Mouse (Mus musculus): ENCODE results near the gene Alox12b. TPM values are rescaled to one million over a fixed set of nuclear protein-coding genes. Genes with fewer than 3 reads are reported as not detected.

Gene Alox12b
- polyA plus RNA-seq, 1 experiment = not detected

GRCm38 (mm10) chr11:69199251-69199650, 42.5 kb downstream of the Alox12b start:
- Histone ChIP-seq H3K36me3 (ENCODE audit: control insufficient read depth, insufficient read depth, low read length, poor library complexity, severe bottlenecking) (no peaks in the 10 kb centered on the region), H3K9me3 (replicated peaks; ENCODE audit: control insufficient read depth, insufficient read depth, low read length, poor library complexity, severe bottlenecking) (no peaks in the 10 kb centered on the region), H3K4me1 (ENCODE audit: control insufficient read depth, insufficient read depth, low read length) (no peaks in the 10 kb centered on the region), H3K27me3 (ENCODE audit: control insufficient read depth, insufficient read depth, low read length, poor library complexity, severe bottlenecking) (no peaks in the 10 kb centered on the region), H3K4me3 (ENCODE audit: low read depth, low read length) (no peak overlapping the region), H3K27ac (ENCODE audit: insufficient read depth, low read length) (no peak overlapping the region), H3K9ac (ENCODE audit: low read depth, poor library complexity, severe bottlenecking) (no peak overlapping the region)
- no peak for TF ChIP-seq POLR2A (IDR thresholded peaks at IDR 0.05; ENCODE audit: insufficient read depth, low read length)
- TF ChIP-seq CTCF (IDR thresholded peaks at IDR 0.05; ENCODE audit: low read depth, low read length) = no peak
- no peak for TF ChIP-seq EP300 (IDR thresholded peaks at IDR 0.05; ENCODE audit: insufficient read depth, low read depth, low read length)

GRCm38 (mm10) chr11:69200231-69200630, 43.4 kb downstream of the Alox12b start:
- Histone ChIP-seq H3K27me3 (ENCODE audit: control insufficient read depth, insufficient read depth, low read length, poor library complexity, severe bottlenecking) (no peaks in the 10 kb centered on the region), H3K4me3 (ENCODE audit: low read depth, low read length) (no peak overlapping the region), H3K27ac (ENCODE audit: insufficient read depth, low read length) (no peak overlapping the region), H3K36me3 (ENCODE audit: control insufficient read depth, insufficient read depth, low read length, poor library complexity, severe bottlenecking) (no peaks in the 10 kb centered on the region), H3K9ac (ENCODE audit: low read depth, poor library complexity, severe bottlenecking) (no peak overlapping the region), H3K4me1 (ENCODE audit: control insufficient read depth, insufficient read depth, low read length) (no peaks in the 10 kb centered on the region), H3K9me3 (replicated peaks; ENCODE audit: control insufficient read depth, insufficient read depth, low read length, poor library complexity, severe bottlenecking) (no peaks in the 10 kb centered on the region)
- TF ChIP-seq POLR2A (IDR thresholded peaks at IDR 0.05; ENCODE audit: insufficient read depth, low read length) (no peak), CTCF (IDR thresholded peaks at IDR 0.05; ENCODE audit: low read depth, low read length) (no peak), EP300 (IDR thresholded peaks at IDR 0.05; ENCODE audit: insufficient read depth, low read depth, low read length) (no peak)

GRCm38 (mm10) chr11:69202469-69203230, 45.9 kb downstream of the Alox12b start:
- Histone ChIP-seq H3K4me3 (ENCODE audit: low read depth, low read length) (no peak overlapping the region), H3K27me3 (ENCODE audit: control insufficient read depth, insufficient read depth, low read length, poor library complexity, severe bottlenecking) (no peaks in the 10 kb centered on the region), H3K9me3 (replicated peaks; ENCODE audit: control insufficient read depth, insufficient read depth, low read length, poor library complexity, severe bottlenecking) (no peaks in the 10 kb centered on the region), H3K9ac (ENCODE audit: low read depth, poor library complexity, severe bottlenecking) (no peak overlapping the region), H3K27ac (ENCODE audit: insufficient read depth, low read length) (no peak overlapping the region), H3K4me1 (ENCODE audit: control insufficient read depth, insufficient read depth, low read length) (no peaks in the 10 kb centered on the region), H3K36me3 (ENCODE audit: control insufficient read depth, insufficient read depth, low read length, poor library complexity, severe bottlenecking) (no peaks in the 10 kb centered on the region)
- TF ChIP-seq EP300 (IDR thresholded peaks at IDR 0.05; ENCODE audit: insufficient read depth, low read depth, low read length) (no peak), CTCF (IDR thresholded peaks at IDR 0.05; ENCODE audit: low read depth, low read length) (no peak), POLR2A (IDR thresholded peaks at IDR 0.05; ENCODE audit: insufficient read depth, low read length) (no peak)

- Histone ChIP-seq H3K4me1 (ENCODE audit: control insufficient read depth, insufficient read depth, low read length) (no peaks in the 10 kb centered on the region), H3K9ac (ENCODE audit: low read depth, poor library complexity, severe bottlenecking) (no peak overlapping the region), H3K9me3 (replicated peaks; ENCODE audit: control insufficient read depth, insufficient read depth, low read length, poor library complexity, severe bottlenecking) (no peaks in the 10 kb centered on the region), H3K27me3 (ENCODE audit: control insufficient read depth, insufficient read depth, low read length, poor library complexity, severe bottlenecking) (no peaks in the 10 kb centered on the region), H3K27ac (ENCODE audit: insufficient read depth, low read length) (no peak overlapping the region), H3K36me3 (ENCODE audit: control insufficient read depth, insufficient read depth, low read length, poor library complexity, severe bottlenecking) (no peaks in the 10 kb centered on the region), H3K4me3 (ENCODE audit: low read depth, low read length) (no peak overlapping the region)
- TF ChIP-seq EP300 (IDR thresholded peaks at IDR 0.05; ENCODE audit: insufficient read depth, low read depth, low read length) = no peak
- no peak for TF ChIP-seq POLR2A (IDR thresholded peaks at IDR 0.05; ENCODE audit: insufficient read depth, low read length)
- TF ChIP-seq CTCF (IDR thresholded peaks at IDR 0.05; ENCODE audit: low read depth, low read length) = no peak
These were observed 54.6 kb downstream of the Alox12b start for GRCm38 (mm10) chr11:69211431-69211830.

- TF ChIP-seq POLR2A (IDR thresholded peaks at IDR 0.05; ENCODE audit: insufficient read depth, low read length) (no peak), EP300 (IDR thresholded peaks at IDR 0.05; ENCODE audit: insufficient read depth, low read depth, low read length) (no peak), CTCF (IDR thresholded peaks at IDR 0.05; ENCODE audit: low read depth, low read length) (no peak)
- Histone ChIP-seq H3K36me3 (ENCODE audit: control insufficient read depth, insufficient read depth, low read length, poor library complexity, severe bottlenecking) (no peaks in the 10 kb centered on the region), H3K4me1 (ENCODE audit: control insufficient read depth, insufficient read depth, low read length) (no peaks in the 10 kb centered on the region), H3K9ac (ENCODE audit: low read depth, poor library complexity, severe bottlenecking) (no peak overlapping the region), H3K27me3 (ENCODE audit: control insufficient read depth, insufficient read depth, low read length, poor library complexity, severe bottlenecking) (0 out of 2 replicates have a peak, but pooled peaks cover 1% of the 10 kb centered on the region), H3K27ac (ENCODE audit: insufficient read depth, low read length) (no peak overlapping the region), H3K4me3 (ENCODE audit: low read depth, low read length) (no peak overlapping the region), H3K9me3 (replicated peaks; ENCODE audit: control insufficient read depth, insufficient read depth, low read length, poor library complexity, severe bottlenecking) (no peaks in the 10 kb centered on the region)
These were observed 60.6 kb downstream of the Alox12b start for GRCm38 (mm10) chr11:69217411-69217810.

- Histone ChIP-seq H3K27me3 (ENCODE audit: control insufficient read depth, insufficient read depth, low read length, poor library complexity, severe bottlenecking) (0 out of 2 replicates have a peak, but pooled peaks cover 1% of the 10 kb centered on the region), H3K4me3 (ENCODE audit: low read depth, low read length) (no peak overlapping the region), H3K9ac (ENCODE audit: low read depth, poor library complexity, severe bottlenecking) (no peak overlapping the region), H3K4me1 (ENCODE audit: control insufficient read depth, insufficient read depth, low read length) (no peaks in the 10 kb centered on the region), H3K36me3 (ENCODE audit: control insufficient read depth, insufficient read depth, low read length, poor library complexity, severe bottlenecking) (no peaks in the 10 kb centered on the region), H3K27ac (ENCODE audit: insufficient read depth, low read length) (no peak overlapping the region), H3K9me3 (replicated peaks; ENCODE audit: control insufficient read depth, insufficient read depth, low read length, poor library complexity, severe bottlenecking) (no peaks in the 10 kb centered on the region)
- TF ChIP-seq POLR2A (IDR thresholded peaks at IDR 0.05; ENCODE audit: insufficient read depth, low read length) = no peak
- no peak for TF ChIP-seq EP300 (IDR thresholded peaks at IDR 0.05; ENCODE audit: insufficient read depth, low read depth, low read length)
- no peak for TF ChIP-seq CTCF (IDR thresholded peaks at IDR 0.05; ENCODE audit: low read depth, low read length)
These were observed 61.9 kb downstream of the Alox12b start for GRCm38 (mm10) chr11:69218661-69219060.

Other genes with a start within 250 kb of the Alox12b start
- gene Odf4, start 229.9 kb upstream of the Alox12b start, polyA plus RNA-seq (2011; ENCODE audit: insufficient read depth, insufficient read length, low read depth, missing spikeins) = not detected in 2 replicates
- 2.6 and 3.7 TPM in 2 replicates for gene Arhgef15, start 199.5 kb upstream of the Alox12b start, polyA plus RNA-seq (2011; ENCODE audit: insufficient read depth, insufficient read length, low read depth, missing spikeins)
- gene Slc25a35, start 188.9 kb upstream of the Alox12b start, polyA plus RNA-seq (2011; ENCODE audit: insufficient read depth, insufficient read length, low read depth, missing spikeins) = 3.4 and 4.6 TPM in 2 replicates
- 70.3 and 98.6 TPM in 2 replicates for gene Rangrf, start 181.8 kb upstream of the Alox12b start, polyA plus RNA-seq (2011; ENCODE audit: insufficient read depth, insufficient read length, low read depth, missing spikeins)
- gene Pfas, start 148.5 kb upstream of the Alox12b start, polyA plus RNA-seq (2011; ENCODE audit: insufficient read depth, insufficient read length, low read depth, missing spikeins) = 79.6 and 85.3 TPM in 2 replicates
- gene Ctc1, start 141.1 kb upstream of the Alox12b start, polyA plus RNA-seq (2011; ENCODE audit: insufficient read depth, insufficient read length, low read depth, missing spikeins) = 164 and 169 TPM in 2 replicates
- 108 and 121 TPM in 2 replicates for gene Aurkb, start 111.3 kb upstream of the Alox12b start, polyA plus RNA-seq (2011; ENCODE audit: insufficient read depth, insufficient read length, low read depth, missing spikeins)
- gene Borcs6, start 97.3 kb upstream of the Alox12b start, polyA plus RNA-seq (2011; ENCODE audit: insufficient read depth, insufficient read length, low read depth, missing spikeins) = 4.0 and 7.0 TPM in 2 replicates
- gene Tmem107, start 86.2 kb upstream of the Alox12b start, polyA plus RNA-seq (2011; ENCODE audit: insufficient read depth, insufficient read length, low read depth, missing spikeins) = 17.1 and 24.7 TPM in 2 replicates
- gene Vamp2, start 68.5 kb upstream of the Alox12b start, polyA plus RNA-seq (2011; ENCODE audit: insufficient read depth, insufficient read length, low read depth, missing spikeins) = 39.5 and 41.6 TPM in 2 replicates
- 25.0 and 29.3 TPM in 2 replicates for gene Per1, start 61.8 kb upstream of the Alox12b start, polyA plus RNA-seq (2011; ENCODE audit: insufficient read depth, insufficient read length, low read depth, missing spikeins)
- gene Hes7, start 36.6 kb upstream of the Alox12b start, polyA plus RNA-seq (2011; ENCODE audit: insufficient read depth, insufficient read length, low read depth, missing spikeins) = not detected in 2 replicates
- not detected in 2 replicates for gene 9130213A22Rik, start 34.4 kb upstream of the Alox12b start, polyA plus RNA-seq (2011; ENCODE audit: insufficient read depth, insufficient read length, low read depth, missing spikeins)
- gene Aloxe3, start 31.1 kb upstream of the Alox12b start, polyA plus RNA-seq (2011; ENCODE audit: insufficient read depth, insufficient read length, low read depth, missing spikeins) = 1.7 and 2.0 TPM in 2 replicates
- not detected in 2 replicates for gene Alox8, start 40.9 kb downstream of the Alox12b start, polyA plus RNA-seq (2011; ENCODE audit: insufficient read depth, insufficient read length, low read depth, missing spikeins)
- 0.11 TPM in 1 of 2 replicates, not detected in the other for gene Gucy2e, start 80.0 kb downstream of the Alox12b start, polyA plus RNA-seq (2011; ENCODE audit: insufficient read depth, insufficient read length, low read depth, missing spikeins)
- gene Cntrob, start 166.8 kb downstream of the Alox12b start, polyA plus RNA-seq (2011; ENCODE audit: insufficient read depth, insufficient read length, low read depth, missing spikeins) = 25.9 and 27.5 TPM in 2 replicates
- gene Trappc1, start 167.0 kb downstream of the Alox12b start, polyA plus RNA-seq (2011; ENCODE audit: insufficient read depth, insufficient read length, low read depth, missing spikeins) = 89.1 and 96.0 TPM in 2 replicates
- 2.5 and 3.4 TPM in 2 replicates for gene Kcnab3, start 169.3 kb downstream of the Alox12b start, polyA plus RNA-seq (2011; ENCODE audit: insufficient read depth, insufficient read length, low read depth, missing spikeins)
- gene Rnf227, start 183.5 kb downstream of the Alox12b start, polyA plus RNA-seq (2011; ENCODE audit: insufficient read depth, insufficient read length, low read depth, missing spikeins) = 1.7 and 3.3 TPM in 2 replicates
- gene Chd3, start 212.4 kb downstream of the Alox12b start, polyA plus RNA-seq (2011; ENCODE audit: insufficient read depth, insufficient read length, low read depth, missing spikeins) = 21.9 and 25.7 TPM in 2 replicates
- gene Naa38, start 238.5 kb downstream of the Alox12b start, polyA plus RNA-seq (2011; ENCODE audit: insufficient read depth, insufficient read length, low read depth, missing spikeins) = 77.9 and 94.0 TPM in 2 replicates
- gene Cyb5d1, start 238.6 kb downstream of the Alox12b start, polyA plus RNA-seq (2011; ENCODE audit: insufficient read depth, insufficient read length, low read depth, missing spikeins) = 21.1 and 21.5 TPM in 2 replicates
- 15.7 and 16.6 TPM in 2 replicates for gene Tmem88, start 241.2 kb downstream of the Alox12b start, polyA plus RNA-seq (2011; ENCODE audit: insufficient read depth, insufficient read length, low read depth, missing spikeins)

Data from ES-Bruce4 (cell line).